Mouse (Mus musculus): ENCODE data around the gene Mfsd7a. TPM values are rescaled to one million over a fixed set of nuclear protein-coding genes. Genes with fewer than 3 reads are reported as not detected.
"Not testable (repeated sequence)": the region's sequence is repeated elsewhere in the genome, so short reads cannot be mapped to it uniquely, and the experiment has no call there.

Mfsd7a gene
- total RNA-seq (2021): 1 to 10 TPM in 1 of 2 experiments, under 1 TPM in 1; 0.92 to 1.3 TPM
- long read RNA-seq, experiment 1, partial matches to known transcripts: 0 of 2 reads
- long read RNA-seq, experiment 1, other reads (novel, unspliced or antisense): 1 of 2 reads
- long read RNA-seq, experiment 2: 0 reads

DNA sequence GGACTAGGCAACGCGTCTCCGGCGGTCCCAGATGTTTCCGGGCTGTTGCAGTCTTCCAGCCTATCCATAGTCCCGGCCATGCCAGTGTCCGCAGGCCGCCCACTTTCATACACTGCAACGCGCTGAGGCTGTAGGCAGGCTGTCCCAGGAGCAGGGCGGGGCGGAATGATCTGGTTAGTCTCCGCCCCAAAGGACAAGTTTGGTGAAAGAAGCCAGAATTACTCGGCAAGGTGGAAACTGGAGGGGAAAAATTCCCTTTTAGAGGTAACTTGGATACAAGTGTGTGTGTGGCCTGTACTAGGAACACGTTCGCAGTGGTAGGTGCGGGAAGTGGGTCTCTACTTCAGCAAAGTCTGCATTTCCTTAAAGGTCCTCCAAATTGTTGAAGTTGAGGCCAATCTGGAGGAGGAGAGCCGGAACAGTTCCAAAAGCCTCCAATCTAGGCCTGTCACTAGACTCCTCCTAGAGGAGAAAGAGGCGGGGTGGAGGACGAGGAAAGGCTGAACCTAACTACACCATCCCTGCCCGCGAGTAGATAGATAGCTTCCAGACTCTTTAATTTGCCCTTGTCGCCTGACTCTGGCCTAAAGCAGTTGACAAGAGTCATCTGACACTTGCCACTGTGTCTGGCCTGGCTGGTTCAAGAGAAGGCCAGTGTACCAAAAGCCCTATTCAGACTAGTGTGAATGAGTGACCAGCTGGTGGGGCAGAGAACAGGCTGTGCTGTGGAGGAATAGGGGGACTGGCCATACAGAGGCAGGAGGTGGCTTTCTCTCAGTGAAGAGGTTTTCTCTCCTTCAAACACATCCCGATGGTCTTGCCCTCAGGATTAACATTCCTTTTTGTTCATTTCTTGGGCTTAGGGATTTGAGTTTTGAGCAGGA lies at the start of gene Mfsd7a:
Mfsd7a (minus strand) TSS at position 107 of the 884 bp plus-strand sequence.
- DNase-seq: peak; percentile 84
- Histone ChIP-seq H3K4me3 (peak within 1 kb of the TSS; percentile 73), H3K27ac (peak within 1 kb of the TSS; percentile 82)
- intact Hi-C loops (cut with DNase I): no loop called here
- no peak for TF ChIP-seq CTCF (IDR thresholded peaks at IDR 0.05)

DNA sequence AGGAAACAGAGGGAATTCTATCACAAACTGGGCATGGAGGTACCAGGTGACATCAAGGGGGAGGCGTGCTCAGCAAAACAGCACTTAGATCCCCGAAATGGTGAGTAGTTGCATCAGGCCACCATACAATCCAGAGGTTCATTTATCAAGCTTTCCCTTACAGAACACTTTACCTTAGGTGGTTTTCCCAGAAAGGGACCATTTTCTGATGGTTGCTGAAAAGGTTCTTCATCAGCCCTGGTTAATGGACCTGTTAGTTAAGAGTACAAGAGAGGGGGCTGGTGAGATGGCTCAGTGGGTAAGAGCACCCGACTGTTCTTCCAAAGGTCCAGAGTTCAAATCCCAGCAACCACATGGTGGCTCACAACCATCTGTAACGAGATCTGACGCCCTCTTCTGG lies 37.5 kb upstream of the Mfsd7a start:
- DNase-seq; intact Hi-C loops (cut with DNase I); H3K27ac ChIP-seq; H3K4me3 ChIP-seq: not testable (repeated sequence)

DNA sequence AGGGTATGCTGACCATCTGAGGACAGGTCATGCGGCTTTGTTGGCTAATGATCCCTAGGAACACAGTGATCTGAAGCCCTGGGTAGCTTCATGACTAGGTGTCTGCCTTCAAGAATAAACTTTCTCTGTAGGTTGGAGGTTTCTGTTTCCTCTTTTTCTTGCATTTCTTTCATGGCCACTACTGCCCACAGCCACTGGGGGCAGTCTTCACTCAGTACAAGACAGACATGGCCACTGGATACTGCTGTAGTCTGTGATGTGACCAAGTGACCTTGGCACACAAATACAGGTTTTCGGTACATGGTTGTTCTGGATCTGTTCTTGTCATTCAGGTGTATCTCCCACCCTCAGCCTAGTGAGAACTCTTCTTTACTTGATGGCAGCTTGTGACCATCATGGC lies 36.5 kb upstream of the Mfsd7a start:
- intact Hi-C loops (cut with DNase I): no loop called here
- TF ChIP-seq CTCF (IDR thresholded peaks at IDR 0.05): peak; percentile 61
- Histone ChIP-seq H3K27ac (no peak overlapping the region), H3K4me3 (no peak overlapping the region)
- DNase-seq: no peak

DNA sequence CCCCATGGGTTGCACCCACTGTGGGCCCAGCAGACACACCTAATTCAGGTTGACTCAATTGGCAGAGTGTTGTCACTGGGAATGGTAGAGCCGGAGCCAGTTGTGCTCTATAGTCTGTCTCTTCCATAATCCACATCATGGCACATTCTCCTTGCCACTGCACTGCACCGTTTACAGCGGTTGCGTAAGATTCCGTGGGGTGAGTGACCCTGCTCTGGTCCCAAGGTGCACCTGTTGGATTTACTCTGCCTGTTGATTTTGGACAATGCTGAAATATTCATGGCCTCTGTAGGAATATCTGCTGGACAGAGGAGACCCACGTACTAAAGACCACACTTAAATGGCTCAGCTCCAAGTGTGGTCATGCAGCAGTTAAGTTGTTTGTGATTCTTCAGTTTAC lies 34.3 kb upstream of the Mfsd7a start:
- no peak for DNase-seq

DNA sequence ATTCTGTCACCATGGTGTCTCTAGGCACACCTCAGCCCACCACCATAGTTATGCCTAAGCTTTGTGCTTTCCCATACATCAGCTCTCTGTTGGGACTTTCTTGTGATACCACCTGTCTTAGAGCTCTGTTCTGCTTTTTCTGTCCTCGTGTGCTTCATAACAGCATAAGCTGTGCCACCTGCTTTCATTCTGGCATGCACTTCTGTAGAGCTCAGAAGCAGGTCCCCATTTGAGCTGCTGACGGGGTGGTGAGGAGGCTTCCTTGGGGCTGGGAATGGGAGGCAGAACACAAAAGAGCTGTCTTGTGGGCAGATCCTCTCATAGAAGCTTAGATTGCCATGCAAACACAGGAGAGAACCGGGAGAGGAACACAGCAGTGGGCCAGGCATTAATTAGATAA lies 27.3 kb upstream of the Mfsd7a start:
- DNase-seq: no peak
- H3K4me3 ChIP-seq: no peak overlapping the region
- no peak for TF ChIP-seq CTCF (IDR thresholded peaks at IDR 0.05)
- no peak overlapping the region for H3K27ac ChIP-seq
- intact Hi-C loops (cut with DNase I): no loop called here

More for the DNA sequence above, 34.3 kb upstream of the Mfsd7a start:
- no peak for TF ChIP-seq CTCF (IDR thresholded peaks at IDR 0.05)
- Histone ChIP-seq H3K27ac (no peak overlapping the region), H3K4me3 (no peak overlapping the region)
- intact Hi-C loops (cut with DNase I): loop anchor here (5.0 kb wide), 1 partner anchor 56 kb away; no protein-coding TSS in a partner anchor

DNA sequence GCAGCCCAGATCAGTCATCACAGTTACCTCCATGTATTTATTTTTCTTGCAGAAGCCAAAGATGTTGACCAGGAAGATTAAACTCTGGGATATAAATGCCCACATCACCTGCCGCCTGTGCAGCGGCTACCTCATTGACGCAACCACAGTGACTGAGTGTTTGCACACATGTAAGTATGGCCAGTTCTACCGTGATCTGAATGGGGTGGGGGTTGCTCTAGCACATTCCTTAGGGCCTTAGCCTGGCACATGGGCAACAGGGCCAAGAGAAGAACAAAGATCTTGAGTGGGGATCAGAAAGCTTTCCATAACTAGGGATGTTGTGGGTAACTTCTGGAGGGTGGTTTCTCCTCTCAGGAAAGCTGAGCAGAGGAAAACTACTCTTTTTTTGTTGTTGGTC lies 25.0 kb upstream of the Mfsd7a start:
- no peak for TF ChIP-seq CTCF (IDR thresholded peaks at IDR 0.05)
- Histone ChIP-seq H3K27ac (no peak overlapping the region), H3K4me3 (no peak overlapping the region)
- intact Hi-C loops (cut with DNase I): no loop called here
- DNase-seq: no peak

DNA sequence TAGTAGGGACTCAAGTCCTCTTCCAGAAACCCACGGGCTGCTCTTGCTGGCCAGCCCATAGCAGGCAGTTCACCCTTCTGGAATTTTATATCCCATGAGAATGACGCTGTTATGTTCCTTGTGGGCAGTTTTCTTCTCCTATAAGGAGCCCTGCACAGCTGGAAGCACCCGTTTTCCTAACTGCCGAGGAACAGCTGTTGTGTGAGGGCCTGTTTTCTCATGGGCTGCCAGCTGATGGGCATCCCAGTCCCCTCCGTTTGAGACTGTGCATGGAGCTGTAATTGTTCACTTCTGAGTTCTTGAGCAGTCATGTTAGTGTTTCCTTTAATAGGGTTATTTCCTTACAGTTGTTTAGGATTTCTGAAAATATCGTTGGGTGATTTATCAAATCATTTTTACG lies 20.9 kb upstream of the Mfsd7a start:
- no peak for TF ChIP-seq CTCF (IDR thresholded peaks at IDR 0.05)
- no peak overlapping the region for H3K27ac ChIP-seq
- no peak overlapping the region for H3K4me3 ChIP-seq
- DNase-seq: no peak
- intact Hi-C loops (cut with DNase I): no loop called here

DNA sequence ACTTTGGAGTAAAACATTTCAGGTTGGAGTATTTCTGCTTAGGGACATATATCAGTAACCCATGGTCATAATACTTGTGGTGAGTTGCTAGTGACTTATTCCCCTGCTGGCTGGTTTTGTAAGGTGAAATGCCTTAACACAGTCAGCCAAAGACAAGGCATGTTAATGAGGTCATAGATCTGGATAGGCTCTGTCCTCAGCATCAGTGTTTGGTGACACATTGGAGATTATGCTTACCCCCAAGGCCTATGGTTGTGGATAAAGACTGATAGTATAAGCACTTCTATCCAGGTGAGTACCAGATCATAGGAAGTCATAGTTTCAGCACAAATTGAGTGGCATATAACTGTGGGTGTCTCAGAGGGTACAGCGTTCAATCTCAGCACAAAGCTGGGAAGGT lies 18.0 kb upstream of the Mfsd7a start:
- no peak overlapping the region for H3K27ac ChIP-seq
- no peak for DNase-seq
- intact Hi-C loops (cut with DNase I): no loop called here
- H3K4me3 ChIP-seq: no peak overlapping the region
- no peak for TF ChIP-seq CTCF (IDR thresholded peaks at IDR 0.05)

DNA sequence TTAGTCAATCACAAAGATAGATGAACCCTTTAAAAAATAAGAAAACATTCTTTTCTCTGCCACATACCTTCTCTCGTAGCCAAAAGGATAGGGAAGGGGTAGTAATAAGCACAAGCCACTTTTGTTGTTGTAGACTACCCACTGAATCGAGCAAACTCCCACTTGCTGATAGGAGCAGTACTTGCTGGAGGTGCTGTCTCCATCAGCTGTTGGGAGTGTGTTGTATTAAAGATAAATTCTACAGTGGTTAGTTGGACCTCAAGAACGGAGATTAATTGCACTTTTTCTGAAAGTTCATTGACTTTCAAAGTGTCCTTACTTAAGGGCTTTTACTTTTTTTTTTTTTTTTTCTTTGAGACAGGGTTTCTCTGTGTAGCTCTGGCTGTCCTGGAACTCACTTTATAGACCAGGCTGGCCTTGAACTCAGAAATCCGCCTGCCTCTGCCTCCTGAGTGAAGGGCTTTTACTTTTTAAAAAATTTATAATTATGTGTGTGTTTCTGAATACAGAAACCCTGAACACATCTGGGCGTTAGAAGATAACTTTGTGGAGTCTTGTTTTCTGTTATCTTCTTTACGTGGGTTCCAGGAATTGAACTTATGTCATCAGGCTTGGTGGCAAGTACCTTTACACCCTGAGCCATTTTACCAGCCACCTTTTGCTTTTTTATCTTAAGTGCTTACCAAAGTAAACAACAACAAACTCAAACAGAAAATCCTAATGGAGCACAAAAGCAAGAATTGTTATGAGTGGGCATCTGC lies 16.6 kb upstream of the Mfsd7a start:
- Histone ChIP-seq H3K4me3 (no peak overlapping the region), H3K27ac (no peak overlapping the region)
- no peak for TF ChIP-seq CTCF (IDR thresholded peaks at IDR 0.05)
- intact Hi-C loops (cut with DNase I): no loop called here
- DNase-seq: no peak

DNA sequence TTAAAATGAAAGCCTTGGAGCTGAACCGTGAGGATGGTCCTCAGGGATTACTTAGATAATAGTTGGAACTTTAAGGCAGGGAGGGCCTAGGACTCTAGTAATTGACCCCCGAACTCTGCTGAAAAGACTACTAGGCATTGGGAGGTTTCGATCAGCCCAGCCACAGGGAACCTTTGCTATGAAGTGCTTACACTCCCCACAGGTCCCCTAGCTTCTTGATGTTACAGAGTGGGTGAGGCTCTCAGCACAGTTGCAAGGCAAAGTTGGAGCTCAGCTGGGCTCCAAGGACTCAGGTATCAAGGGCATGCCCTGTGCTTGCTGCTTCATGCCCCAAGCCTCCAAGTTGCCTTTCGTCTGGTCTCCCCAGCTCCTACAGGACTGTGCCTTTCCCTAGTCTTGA lies 13.8 kb upstream of the Mfsd7a start:
- no peak for TF ChIP-seq CTCF (IDR thresholded peaks at IDR 0.05)
- Histone ChIP-seq H3K4me3 (peak overlapping the region; percentile 98), H3K27ac (peak overlapping the region; percentile 96)
- intact Hi-C loops (cut with DNase I): no loop called here
- no peak for DNase-seq

DNA sequence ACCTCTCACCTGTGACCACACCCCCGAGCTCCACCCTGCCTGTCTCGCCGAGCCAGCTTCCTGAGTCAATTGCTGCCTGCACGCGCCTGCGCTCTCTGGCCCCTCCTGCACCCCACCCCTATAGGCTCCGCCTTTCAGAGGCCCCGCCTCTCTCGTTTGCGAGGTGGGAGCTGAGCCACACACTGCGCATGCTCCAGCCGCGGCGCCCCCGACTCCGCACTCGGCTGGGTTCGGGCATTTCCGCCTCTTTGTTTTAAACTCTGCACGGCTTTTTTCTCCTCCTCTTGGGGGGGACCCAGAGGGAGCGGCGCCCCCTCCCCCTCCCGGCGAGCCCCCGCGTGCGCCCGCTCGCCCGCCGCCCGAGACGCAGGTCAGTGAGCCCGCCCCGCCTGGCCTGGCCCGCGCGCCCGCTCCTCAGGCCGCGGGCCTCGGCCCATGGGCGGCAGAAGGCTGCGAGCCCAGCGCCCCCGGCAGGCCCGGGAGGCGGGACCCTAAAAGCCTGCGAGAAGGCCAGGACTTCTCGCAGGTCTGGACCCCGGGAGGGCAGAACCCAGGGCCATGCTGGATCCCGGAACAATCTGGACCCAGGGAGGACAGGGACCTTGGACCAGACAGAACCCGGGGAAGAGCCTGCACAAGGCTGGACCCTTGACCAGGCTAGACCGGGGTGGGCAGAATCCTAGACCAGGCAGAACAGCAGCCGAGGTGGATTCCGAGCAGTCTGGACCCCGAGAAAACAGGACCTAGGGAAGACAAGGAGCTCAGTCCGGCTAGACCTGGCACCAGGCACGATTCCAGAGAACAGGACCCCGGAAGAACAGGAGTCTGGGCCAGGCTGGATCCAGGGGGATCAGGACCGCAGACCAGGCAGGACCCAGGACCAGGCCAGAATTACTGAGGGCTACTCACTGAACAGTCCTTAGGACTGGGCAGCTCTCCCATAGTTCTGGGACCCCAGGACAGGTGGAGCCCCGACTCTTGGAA lies 12.7 kb upstream of the Mfsd7a start, which contains the start of gene Pcgf3:
Pcgf3 (plus strand) TSS at position 151 of the 984 bp plus-strand sequence.
- intact Hi-C loops (cut with DNase I): loop anchor here (2.0 kb wide), 1 partner anchor 27 kb away; the partner anchor contains the start of gene Atp5k
- H3K27ac ChIP-seq: peak within 1 kb of the TSS; percentile 96
- TF ChIP-seq CTCF (IDR thresholded peaks at IDR 0.05): no peak
- peak within 1 kb of the TSS; percentile 98 for H3K4me3 ChIP-seq
- DNase-seq: peak; percentile 98

DNA sequence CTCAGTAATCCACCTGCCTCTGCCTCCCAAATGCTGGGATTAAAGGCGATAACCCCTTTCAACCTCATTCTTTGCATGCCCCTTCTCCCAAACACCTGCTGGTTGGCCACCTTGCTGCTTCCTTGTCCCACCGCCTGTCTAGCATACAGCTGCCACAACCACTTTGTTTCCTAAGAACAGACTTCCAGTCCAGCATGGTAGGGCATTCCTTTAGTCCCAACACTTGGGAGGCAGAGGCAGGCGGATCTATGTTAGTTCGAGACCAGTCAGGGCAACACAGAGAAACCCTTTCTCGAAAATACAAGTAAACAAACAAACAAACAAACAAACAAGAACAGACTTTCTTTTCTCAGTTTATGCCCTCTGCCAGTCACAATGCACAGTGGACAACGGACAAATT lies 11.8 kb upstream of the Mfsd7a start:
- no peak for TF ChIP-seq CTCF (IDR thresholded peaks at IDR 0.05)

More for the DNA sequence above, 11.8 kb upstream of the Mfsd7a start:
- Histone ChIP-seq H3K4me3 (peak overlapping the region; percentile 98), H3K27ac (peak overlapping the region; percentile 96)
- DNase-seq: no peak
- intact Hi-C loops (cut with DNase I): loop anchor here (2.0 kb wide), 1 partner anchor 26 kb away; the partner anchor contains the start of gene Atp5k

Measured in gastrocnemius, adult 2 months (tissue).